Mouse (Mus musculus): Measurements from ENCODE around the gene Rheb. TPM values are rescaled to one million over a fixed set of nuclear protein-coding genes. Genes with fewer than 3 reads are reported as not detected.

Gene Rheb
- polyA plus RNA-seq, 1 experiment from 2014 or later: 204 TPM

DNA sequence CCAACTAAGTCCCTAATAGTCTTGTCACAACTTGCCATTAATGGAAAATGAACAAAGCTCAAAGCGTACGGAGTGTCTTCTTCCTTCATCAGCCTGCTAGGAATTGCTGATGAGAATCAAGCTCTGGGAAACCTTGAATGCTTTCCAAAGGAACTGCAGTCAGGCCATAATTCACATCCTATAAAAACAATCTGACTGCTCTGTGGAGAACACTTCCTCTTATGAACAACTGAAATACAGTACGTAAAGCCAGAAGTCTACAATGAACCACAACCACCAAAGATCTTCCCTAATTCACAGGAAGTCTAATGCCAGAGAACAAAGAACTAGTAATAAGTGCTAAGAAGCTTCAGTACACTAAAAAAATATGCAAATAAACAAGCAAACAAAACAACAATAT lies 28.5 kb downstream of the Rheb start:
- Histone ChIP-seq H3K9me3 (replicated peaks) (no peaks in the 10 kb centered on the region), H3K4me2 (no peak overlapping the region), H3K9ac (no peak overlapping the region), H3K27me3 (no peaks in the 10 kb centered on the region), H3K4me1 (peaks cover 10% of the 10 kb centered on the region), H3K4me3 (replicated peaks) (no peak overlapping the region), H3K27ac (peak overlapping the region; percentile 72), H3K36me3 (peaks cover 81% of the 10 kb centered on the region)
- WGBS: 43% methylated on average over 3 of the region's 3 CpGs
- ATAC-seq (replicated peaks; ENCODE audit: low FRiP score): no peak

- peak; percentile 60; the same call in 1 of the 2 replicates for ATAC-seq (replicated peaks; ENCODE audit: low FRiP score)
- Histone ChIP-seq H3K4me3 (replicated peaks) (no peak overlapping the region), H3K36me3 (peaks cover 88% of the 10 kb centered on the region), H3K4me2 (no peak overlapping the region), H3K27ac (peak overlapping the region; percentile 42), H3K9ac (no peak overlapping the region), H3K9me3 (replicated peaks) (no peaks in the 10 kb centered on the region), H3K4me1 (peaks cover 10% of the 10 kb centered on the region), H3K27me3 (no peaks in the 10 kb centered on the region)
- 48% methylated on average over 4 of the region's 4 CpGs for WGBS
These were observed 29.4 kb downstream of the Rheb start for GRCm38 (mm10) chr5:24813005-24813404.

GRCm38 (mm10) chr5:24805222-24805621 lies 37.2 kb downstream of the Rheb start:
- no peak overlapping the region for H3K4me3 ChIP-seq (replicated peaks)
- H3K36me3 ChIP-seq: peaks cover 86% of the 10 kb centered on the region
- H3K9ac ChIP-seq: no peak overlapping the region
- H3K9me3 ChIP-seq (replicated peaks): no peaks in the 10 kb centered on the region
- no peak overlapping the region for H3K27ac ChIP-seq
- H3K4me1 ChIP-seq: no peaks in the 10 kb centered on the region
- WGBS: 66% methylated on average over 6 of the region's 6 CpGs
- no peak overlapping the region for H3K4me2 ChIP-seq
- no peaks in the 10 kb centered on the region for H3K27me3 ChIP-seq
- no peak for ATAC-seq (replicated peaks; ENCODE audit: low FRiP score)

GRCm38 (mm10) chr5:24804661-24805060 lies 37.8 kb downstream of the Rheb start:
- no peak overlapping the region for H3K9ac ChIP-seq
- WGBS: 88% methylated on average over 8 of the region's 8 CpGs
- no peak overlapping the region for H3K27ac ChIP-seq
- H3K36me3 ChIP-seq: peaks cover 81% of the 10 kb centered on the region
- H3K4me2 ChIP-seq: no peak overlapping the region
- H3K27me3 ChIP-seq: no peaks in the 10 kb centered on the region
- H3K4me3 ChIP-seq (replicated peaks): no peak overlapping the region
- no peaks in the 10 kb centered on the region for H3K9me3 ChIP-seq (replicated peaks)
- ATAC-seq (replicated peaks; ENCODE audit: low FRiP score): no peak
- H3K4me1 ChIP-seq: no peaks in the 10 kb centered on the region

GRCm38 (mm10) chr5:24801841-24802624 lies 40.4 kb downstream of the Rheb start:
- no peak overlapping the region for H3K4me3 ChIP-seq (replicated peaks)
- H3K27me3 ChIP-seq: no peaks in the 10 kb centered on the region
- WGBS: 51% methylated on average over 6 of the region's 6 CpGs
- H3K4me1 ChIP-seq: no peaks in the 10 kb centered on the region
- peaks cover 58% of the 10 kb centered on the region for H3K36me3 ChIP-seq
- ATAC-seq (replicated peaks; ENCODE audit: low FRiP score): no peak
- no peak overlapping the region for H3K27ac ChIP-seq
- no peaks in the 10 kb centered on the region for H3K9me3 ChIP-seq (replicated peaks)
- no peak overlapping the region for H3K9ac ChIP-seq
- H3K4me2 ChIP-seq: no peak overlapping the region

- no peak overlapping the region for H3K9ac ChIP-seq
- no peaks in the 10 kb centered on the region for H3K4me1 ChIP-seq
- peaks cover 42% of the 10 kb centered on the region for H3K36me3 ChIP-seq
- no peak overlapping the region for H3K27ac ChIP-seq
- no peak overlapping the region for H3K4me2 ChIP-seq
- no peaks in the 10 kb centered on the region for H3K9me3 ChIP-seq (replicated peaks)
- H3K4me3 ChIP-seq (replicated peaks): no peak overlapping the region
- no peaks in the 10 kb centered on the region for H3K27me3 ChIP-seq
- ATAC-seq (replicated peaks; ENCODE audit: low FRiP score): no peak
These were observed 42.0 kb downstream of the Rheb start for GRCm38 (mm10) chr5:24800416-24800815.

- H3K9me3 ChIP-seq (replicated peaks): no peaks in the 10 kb centered on the region
- no peaks in the 10 kb centered on the region for H3K4me1 ChIP-seq
- no peak overlapping the region for H3K9ac ChIP-seq
- H3K27me3 ChIP-seq: no peaks in the 10 kb centered on the region
- H3K4me2 ChIP-seq: no peak overlapping the region
- no peak overlapping the region for H3K27ac ChIP-seq
- H3K4me3 ChIP-seq (replicated peaks): no peak overlapping the region
- ATAC-seq (replicated peaks; ENCODE audit: low FRiP score): no peak
- H3K36me3 ChIP-seq: peaks cover 24% of the 10 kb centered on the region
- 59% methylated on average over 10 of the region's 10 CpGs for whole genome bisulfite sequencing
These were observed 43.8 kb downstream of the Rheb start for GRCm38 (mm10) chr5:24798639-24799038.

- Histone ChIP-seq H3K9me3 (replicated peaks) (no peaks in the 10 kb centered on the region), H3K4me2 (no peak overlapping the region), H3K36me3 (peaks cover 18% of the 10 kb centered on the region; the same call in 1 of the 2 replicates), H3K27me3 (no peaks in the 10 kb centered on the region), H3K9ac (no peak overlapping the region), H3K4me3 (replicated peaks) (no peak overlapping the region), H3K27ac (no peak overlapping the region), H3K4me1 (no peaks in the 10 kb centered on the region)
- ATAC-seq (replicated peaks; ENCODE audit: low FRiP score): no peak
- 45% methylated on average over 7 of the region's 7 CpGs for whole genome bisulfite sequencing
These were observed 44.6 kb downstream of the Rheb start for GRCm38 (mm10) chr5:24797858-24798257.

GRCm38 (mm10) chr5:24792961-24793360 lies 49.5 kb downstream of the Rheb start:
- no peak for ATAC-seq (replicated peaks; ENCODE audit: low FRiP score)
- no peaks in the 10 kb centered on the region for H3K4me1 ChIP-seq
- WGBS: 76% methylated on average over 7 of the region's 7 CpGs
- no peak overlapping the region for H3K4me2 ChIP-seq
- H3K36me3 ChIP-seq: no peaks in the 10 kb centered on the region
- no peak overlapping the region for H3K27ac ChIP-seq
- no peaks in the 10 kb centered on the region for H3K9me3 ChIP-seq (replicated peaks)
- no peak overlapping the region for H3K9ac ChIP-seq
- H3K4me3 ChIP-seq (replicated peaks): no peak overlapping the region
- no peaks in the 10 kb centered on the region for H3K27me3 ChIP-seq

DNA sequence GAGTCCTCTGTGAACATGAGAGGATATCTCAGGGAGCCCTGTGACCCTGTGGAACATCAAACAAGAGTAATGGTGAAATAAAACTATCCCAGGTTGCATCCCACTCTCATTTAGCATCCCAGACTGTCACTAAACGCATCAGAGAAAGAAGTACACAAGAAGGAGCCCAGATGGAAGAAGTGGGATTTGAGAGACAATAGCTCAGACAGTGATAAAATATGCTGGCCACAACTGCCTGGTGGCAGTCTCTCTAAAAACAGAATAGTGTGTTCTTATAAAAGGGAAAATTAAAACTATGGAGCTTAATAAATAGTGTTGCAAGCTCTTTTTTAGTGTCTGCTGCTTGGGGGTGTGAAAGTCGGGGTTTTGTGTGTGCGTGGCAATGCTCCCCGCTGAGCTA lies 59.5 kb downstream of the Rheb start:
- peaks cover 9% of the 10 kb centered on the region; the same call in 1 of the 2 replicates for H3K9me3 ChIP-seq (replicated peaks)
- no peaks in the 10 kb centered on the region for H3K27me3 ChIP-seq
- no peak overlapping the region for H3K4me2 ChIP-seq
- ATAC-seq (replicated peaks; ENCODE audit: low FRiP score): no peak
- no peak overlapping the region for H3K27ac ChIP-seq
- no peak overlapping the region for H3K4me3 ChIP-seq (replicated peaks)
- peaks cover 10% of the 10 kb centered on the region; the same call in 1 of the 2 replicates for H3K4me1 ChIP-seq
- WGBS: 81% methylated on average over 4 of the region's 4 CpGs
- H3K9ac ChIP-seq: no peak overlapping the region
- no peaks in the 10 kb centered on the region for H3K36me3 ChIP-seq

- Histone ChIP-seq H3K4me2 (no peak overlapping the region), H3K36me3 (no peaks in the 10 kb centered on the region), H3K27me3 (no peaks in the 10 kb centered on the region), H3K9ac (no peak overlapping the region), H3K4me1 (peaks cover 12% of the 10 kb centered on the region; the same call in 1 of the 2 replicates), H3K9me3 (replicated peaks) (peaks cover 9% of the 10 kb centered on the region; the same call in 1 of the 2 replicates), H3K4me3 (replicated peaks) (no peak overlapping the region), H3K27ac (no peak overlapping the region)
- 30% methylated on average over 5 of the region's 5 CpGs for WGBS
- no peak for ATAC-seq (replicated peaks; ENCODE audit: low FRiP score)
These were observed 61.4 kb downstream of the Rheb start for GRCm38 (mm10) chr5:24781048-24781447.

DNA sequence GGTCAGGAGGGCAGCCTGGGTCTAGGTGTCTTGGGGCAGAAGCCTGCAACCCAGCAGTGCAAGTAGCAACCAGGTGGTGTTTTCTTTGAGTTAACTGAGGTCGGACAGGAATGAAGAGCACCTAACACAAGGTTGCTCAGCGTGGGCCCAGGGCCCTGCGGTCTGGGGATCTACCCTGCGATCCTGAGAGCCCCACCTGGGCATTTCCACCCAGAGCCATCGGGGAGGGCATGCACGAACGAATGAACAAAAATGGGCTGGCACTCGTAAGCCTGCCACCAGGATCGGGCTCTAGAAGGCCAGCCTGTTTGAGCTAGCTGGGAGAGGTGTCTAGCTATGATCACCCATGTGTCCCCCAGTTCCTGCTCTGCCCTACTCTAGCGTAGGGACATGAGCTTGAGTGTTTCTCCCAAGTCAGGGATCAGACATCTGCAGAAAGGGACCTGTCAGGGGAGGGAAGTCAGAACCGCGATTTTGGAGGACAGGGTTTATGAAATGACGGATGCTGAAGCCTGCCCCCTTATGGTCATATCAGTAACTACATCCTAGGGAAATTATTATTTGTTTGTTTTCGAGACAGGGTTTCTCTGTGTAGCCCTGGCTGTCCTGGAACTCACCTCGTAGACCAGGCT lies 62.4 kb downstream of the Rheb start:
- peak; percentile 40; the same call in 1 of the 2 replicates for ATAC-seq (replicated peaks; ENCODE audit: low FRiP score)
- Histone ChIP-seq H3K4me1 (peaks cover 12% of the 10 kb centered on the region; the same call in 1 of the 2 replicates), H3K27me3 (no peaks in the 10 kb centered on the region), H3K9ac (no peak overlapping the region), H3K4me3 (replicated peaks) (no peak overlapping the region), H3K4me2 (no peak overlapping the region), H3K9me3 (replicated peaks) (0 out of 2 replicates have a peak, but pooled peaks cover 9% of the 10 kb centered on the region), H3K36me3 (no peaks in the 10 kb centered on the region), H3K27ac (no peak overlapping the region)
- 51% methylated on average over 15 of the region's 15 CpGs for WGBS

Measured in kidney, embryonic 15.5 days (tissue).